Mouse (Mus musculus) liver, postnatal 0 days (tissue): ENCODE measurements at regions not wholly inside any gene's neighbourhood (a gene's known extent, or its start where the extent isn't known, plus 50 kb on each side); places are given as distances from the start of the nearest gene placed in this dataset.

Source experiments
- ATAC-seq: fragments of 200-750 bp; cut with Nextera tagmentation; 2 replicates; pipeline ENCODE4 v1.8.0; 2017; ENCODE audit warnings: mild to moderate bottlenecking, moderate library complexity
- DNase-seq: peaks from one replicate; pipeline ENCODE4 v3.0.0-alpha.2; 2016
- H3K27ac ChIP-seq: fragments of 300-500 bp; sonication (generic); 2 replicates; pipeline ENCODE4 v1.5.1; 2014; ENCODE audit warnings: antibody characterized with exemption, moderate library complexity, mild to moderate bottlenecking, low read depth
- H3K27me3 ChIP-seq: fragments of 300-500 bp; sonication (generic); 2 replicates; pipeline ENCODE4 v1.6.1; 2014; ENCODE audit warnings: low read length, control low read depth, mixed read lengths; ENCODE audit not compliant: insufficient read depth
- H3K36me3 ChIP-seq: fragments of 300-500 bp; sonication (generic); replicated peaks from 2 replicates; pipeline ENCODE4 v1.6.1; 2014; ENCODE audit warnings: mild to moderate bottlenecking, control low read depth, low read length, moderate library complexity, mixed read lengths; ENCODE audit not compliant: insufficient read depth
- H3K4me1 ChIP-seq: fragments of 300-500 bp; sonication (generic); 2 replicates; pipeline ENCODE4 v1.6.1; 2014; ENCODE audit warnings: antibody characterized with exemption, mild to moderate bottlenecking, control low read depth; ENCODE audit not compliant: insufficient read depth
- H3K4me2 ChIP-seq: fragments of 300-500 bp; sonication (generic); 2 replicates; pipeline ENCODE4 v1.6.1; 2014; ENCODE audit warnings: low read depth, mild to moderate bottlenecking, low read length, moderate library complexity, mixed read lengths
- H3K4me3 ChIP-seq: fragments of 300-500 bp; sonication (generic); 2 replicates; pipeline ENCODE4 v1.5.1; 2014; ENCODE audit warnings: low read depth, low read length
- H3K9ac ChIP-seq: fragments of 300-500 bp; sonication (generic); replicated peaks from 2 replicates; pipeline ENCODE4 v1.6.1; 2014; ENCODE audit warnings: mild to moderate bottlenecking, moderate library complexity
- H3K9me3 ChIP-seq: fragments of 300-500 bp; sonication (generic); 2 replicates; pipeline ENCODE4 v1.6.1; 2016; ENCODE audit warnings: mild to moderate bottlenecking, control low read depth, low read length, mixed read lengths
- CTCF ChIP-seq: sonication (generic); IDR thresholded peaks from 2 replicates; pipeline ENCODE4 v1.5.1; 2016; ENCODE audit warnings: antibody characterized with exemption, low read depth
- EP300 ChIP-seq: IDR thresholded peaks from 2 replicates; pipeline ENCODE4 v1.6.1; 2016; ENCODE audit warnings: antibody characterized with exemption, low read depth, mild to moderate bottlenecking
- WGBS: fragments of 180-500 bp; shearing (Covaris S2); extraction: QIAGEN DNeasy Blood & Tissue Kit; methylation state at CpG from one replicate; pipeline ENCODE4 v1.1.7; 2014; ENCODE audit not compliant: insufficient replicate concordance; 5-methylcytosine and 5-hydroxymethylcytosine counted together

- TF ChIP-seq EP300 (no peak), CTCF (no peak)
- Histone ChIP-seq H3K4me2 (no peak overlapping the region), H3K27me3 (no peaks in the 10 kb centered on the region), H3K9ac (no peak overlapping the region), H3K9me3 (no peaks in the 10 kb centered on the region), H3K27ac (no peak overlapping the region), H3K4me1 (no peaks in the 10 kb centered on the region), H3K4me3 (no peak overlapping the region), H3K36me3 (no peaks in the 10 kb centered on the region)
- DNase-seq (no peak), ATAC-seq (no peak)
- 52% methylated on average over 1 of the region's 1 CpGs for WGBS
Observed at GRCm38 (mm10) chr7:39675847-39676238, 158.3 kb downstream of the Zfp619 start.

DNA sequence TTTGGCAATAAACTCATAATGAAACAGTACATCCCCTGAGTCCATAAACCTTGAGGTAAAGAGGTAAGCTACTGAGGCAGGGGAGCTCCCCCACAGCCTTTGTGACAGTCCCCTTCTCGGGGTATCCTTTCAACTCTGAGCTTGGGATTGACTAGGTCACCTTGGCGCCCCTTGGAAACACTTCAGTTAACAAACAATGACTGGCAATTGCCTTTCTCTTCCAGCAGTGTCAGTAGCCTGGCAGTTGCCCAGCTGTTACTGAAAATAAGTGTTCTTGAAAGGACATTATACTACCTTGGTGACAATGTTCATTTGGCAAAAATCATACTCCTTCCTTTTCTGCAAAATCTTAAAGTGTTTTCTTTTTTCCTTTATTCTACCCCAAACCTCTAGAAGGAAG is 162.8 kb downstream of the Zfp619 start:
- Histone ChIP-seq H3K4me2 (no peak overlapping the region), H3K36me3 (no peaks in the 10 kb centered on the region), H3K9me3 (no peaks in the 10 kb centered on the region), H3K27ac (no peak overlapping the region), H3K27me3 (no peaks in the 10 kb centered on the region), H3K4me1 (no peaks in the 10 kb centered on the region), H3K9ac (no peak overlapping the region), H3K4me3 (no peak overlapping the region)
- ATAC-seq, result no peak
- DNase-seq, result no peak
- 47% methylated on average over 2 of the region's 2 CpGs for WGBS
- TF ChIP-seq CTCF, result no peak
- TF ChIP-seq EP300, result no peak

DNA sequence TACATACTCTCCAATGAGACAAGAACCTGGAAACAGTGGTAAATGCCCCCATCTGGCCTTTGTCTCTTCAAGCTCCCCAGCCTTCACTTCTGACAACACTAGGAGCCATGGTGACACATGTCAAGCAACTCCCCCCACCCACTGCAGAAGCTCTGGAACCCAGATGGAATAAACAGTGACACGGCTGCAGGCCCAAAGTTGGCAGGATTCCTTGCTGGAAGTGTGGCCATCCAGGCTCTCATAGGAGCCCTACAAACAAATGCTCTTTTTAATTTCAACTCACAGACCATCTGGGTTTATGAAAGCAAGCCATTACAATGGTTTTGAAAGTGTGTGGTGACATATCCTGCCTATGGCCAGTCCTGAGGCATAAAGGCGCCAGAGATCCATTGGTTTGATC is 179.0 kb downstream of the Zfp619 start:
- H3K4me2 ChIP-seq, result no peak overlapping the region
- H3K27ac ChIP-seq, result no peak overlapping the region
- WGBS, result 61% methylated on average over 2 of the region's 2 CpGs
- ATAC-seq (no peak), DNase-seq (no peak)
- no peak for TF ChIP-seq EP300
- TF ChIP-seq CTCF, result no peak
- no peaks in the 10 kb centered on the region for H3K4me1 ChIP-seq
- no peaks in the 10 kb centered on the region for H3K27me3 ChIP-seq
- no peak overlapping the region for H3K9ac ChIP-seq
- H3K9me3 ChIP-seq, result no peaks in the 10 kb centered on the region
- no peaks in the 10 kb centered on the region for H3K36me3 ChIP-seq
- no peak overlapping the region for H3K4me3 ChIP-seq

- Histone ChIP-seq H3K4me1 (no peaks in the 10 kb centered on the region), H3K4me2 (no peak overlapping the region), H3K4me3 (no peak overlapping the region), H3K36me3 (no peaks in the 10 kb centered on the region), H3K9ac (no peak overlapping the region), H3K27ac (no peak overlapping the region), H3K9me3 (no peaks in the 10 kb centered on the region), H3K27me3 (no peaks in the 10 kb centered on the region)
- TF ChIP-seq CTCF (no peak), EP300 (no peak)
- ATAC-seq (no peak), DNase-seq (no peak)
- WGBS, result 44% methylated on average over 1 of the region's 2 CpGs
Observed at GRCm38 (mm10) chr7:39701506-39701905, 183.9 kb downstream of the Zfp619 start.

DNA sequence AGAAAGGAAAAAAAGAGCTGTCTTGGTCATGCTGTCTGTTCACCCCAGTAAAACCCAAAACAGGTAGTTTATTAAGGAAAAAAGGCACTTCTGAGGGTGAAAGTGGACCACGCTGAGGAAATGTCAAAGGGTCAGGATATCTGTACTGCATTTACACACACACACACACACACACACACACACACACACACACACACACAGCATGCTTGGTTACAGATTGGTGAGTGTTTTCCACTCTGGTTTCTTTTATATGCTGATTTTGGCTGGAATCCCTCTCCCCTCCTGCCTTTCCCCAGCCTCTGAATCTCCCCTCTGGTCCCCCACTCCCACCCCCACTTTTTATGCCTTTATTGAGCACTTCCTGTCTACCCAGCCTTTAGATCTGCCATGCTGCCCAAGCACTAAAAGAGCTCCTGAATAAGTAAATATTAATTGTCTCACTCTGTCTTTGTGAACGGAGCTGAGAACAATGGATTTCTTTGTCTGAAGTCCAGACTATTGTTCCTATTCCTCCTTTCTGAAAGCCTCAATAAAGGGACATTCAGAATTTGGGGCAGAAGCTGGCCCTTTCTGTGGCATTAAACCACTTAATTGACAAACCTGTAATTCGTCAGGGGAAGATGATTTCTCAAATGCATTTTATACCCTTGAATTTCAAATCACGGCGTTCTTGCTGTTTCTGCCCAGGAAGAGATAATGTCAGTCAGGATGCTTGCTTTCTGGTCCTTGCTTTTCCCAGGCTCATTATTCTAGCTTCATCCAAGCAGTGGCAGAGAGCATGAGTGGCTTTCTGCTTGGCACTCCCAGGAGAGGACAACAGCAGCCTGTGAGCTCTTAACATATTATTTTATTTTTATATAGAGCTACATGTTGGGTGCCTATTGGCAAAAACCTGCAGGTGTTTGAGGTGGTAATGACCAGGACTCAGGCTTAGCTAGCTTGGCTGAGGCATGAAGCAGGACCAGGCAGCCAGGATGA is 187.8 kb downstream of the Zfp619 start:
- ATAC-seq, result no peak
- no peaks in the 10 kb centered on the region for H3K4me1 ChIP-seq
- no peaks in the 10 kb centered on the region for H3K27me3 ChIP-seq
- 44% methylated on average over 5 of the region's 5 CpGs for WGBS
- no peak overlapping the region for H3K9ac ChIP-seq
- no peaks in the 10 kb centered on the region for H3K9me3 ChIP-seq
- no peak overlapping the region for H3K4me3 ChIP-seq
- TF ChIP-seq CTCF (no peak), EP300 (no peak)
- no peak overlapping the region for H3K4me2 ChIP-seq
- no peak overlapping the region for H3K27ac ChIP-seq
- no peaks in the 10 kb centered on the region for H3K36me3 ChIP-seq
- no peak for DNase-seq

- no peak overlapping the region for H3K27ac ChIP-seq
- WGBS, result 55% methylated on average over 2 of the region's 2 CpGs
- no peak overlapping the region for H3K9ac ChIP-seq
- no peak overlapping the region for H3K4me2 ChIP-seq
- H3K36me3 ChIP-seq, result no peaks in the 10 kb centered on the region
- no peaks in the 10 kb centered on the region for H3K27me3 ChIP-seq
- H3K4me3 ChIP-seq, result no peak overlapping the region
- TF ChIP-seq CTCF (no peak), EP300 (no peak)
- ATAC-seq (no peak), DNase-seq (no peak)
- no peaks in the 10 kb centered on the region for H3K9me3 ChIP-seq
- no peaks in the 10 kb centered on the region for H3K4me1 ChIP-seq
Observed at GRCm38 (mm10) chr7:39706606-39707005, 189.0 kb downstream of the Zfp619 start.
